Mouse (Mus musculus) subcutaneous adipose tissue, adult 2 months (tissue): Measurements from ENCODE around the gene Rhox3g. TPM values are rescaled to one million over a fixed set of nuclear protein-coding genes. Genes with fewer than 3 reads are reported as not detected.

Source experiments
- polyA plus RNA-seq: library from polyadenylated mRNA; depleted of rRNA; stranded (reverse); fragments of >200 nt; gene quantifications from 2 replicates; pipeline ENCODE4 v1.2.3, GENCODE M21; 2012; ENCODE audit warnings: low replicate concordance; rRNA removed

Gene Rhox3g
- polyA plus RNA-seq, result not detected in 2 replicates

DNA sequence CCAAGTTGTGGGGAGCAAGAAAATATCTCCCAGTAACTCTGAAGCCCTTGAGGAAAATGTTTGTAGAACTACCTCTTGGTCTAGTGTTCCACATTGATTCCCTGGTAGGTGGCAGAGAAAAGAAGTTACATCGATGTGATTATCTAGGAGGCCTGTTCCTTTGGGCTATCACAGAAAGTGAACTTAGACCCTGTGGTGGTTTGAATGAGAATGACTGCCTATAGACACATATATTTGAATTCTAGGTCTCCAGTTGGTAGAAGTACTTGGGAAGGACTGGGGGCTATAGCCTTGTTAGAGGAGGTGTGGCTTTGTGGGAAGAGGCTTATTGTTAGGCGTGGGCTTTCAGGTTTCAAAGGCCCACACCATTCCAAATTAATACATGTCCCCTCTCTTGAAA lies at the start of gene Rhox3g:
Gene Rhox3g (minus strand): TSS at position 101 of the 400 bp plus-strand sequence.

DNA sequence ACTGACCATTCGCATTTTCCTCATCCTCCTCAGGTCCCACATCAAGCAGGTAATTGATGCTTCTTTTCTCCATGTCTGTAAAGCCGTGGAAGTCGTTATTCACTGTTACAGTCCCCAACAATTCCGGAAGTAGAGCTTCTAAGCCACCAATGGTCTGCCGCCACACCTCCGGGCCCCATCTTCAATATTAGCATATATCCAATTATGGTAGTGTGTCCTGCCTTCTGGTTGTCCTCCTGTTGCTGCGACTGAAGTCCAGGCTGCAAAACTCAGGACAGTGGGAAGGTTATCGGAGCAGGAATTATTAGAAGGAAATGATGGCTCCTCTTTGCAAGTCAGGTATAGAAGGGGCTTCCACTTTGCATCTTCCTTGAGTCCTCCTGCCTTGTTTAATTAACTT lies 44.8 kb upstream of the Rhox3g start, which contains the start of gene Rhox2h:
Gene Rhox2h (minus strand): TSS at position 101 of the 400 bp plus-strand sequence.

DNA sequence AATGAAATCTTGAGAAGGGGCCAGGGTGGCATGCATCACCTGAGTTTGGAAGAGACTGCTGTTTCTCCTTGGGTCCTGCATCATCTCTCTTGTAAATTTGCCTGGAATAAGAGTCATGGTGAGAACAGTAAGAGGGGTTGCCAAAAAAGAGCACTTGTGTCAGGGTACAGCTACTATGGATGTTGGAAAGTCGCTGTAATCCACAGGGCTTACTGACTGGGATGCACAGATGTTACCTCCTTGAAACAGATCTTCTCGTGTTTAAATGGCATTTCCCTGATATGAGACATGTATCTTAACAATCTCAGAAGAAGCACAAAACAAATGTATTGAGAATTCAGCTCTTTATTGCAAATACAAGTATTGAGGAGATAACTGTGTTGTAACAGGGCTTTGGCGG lies 40.3 kb upstream of the Rhox3g start, which contains the start of gene Rhox3h:
Gene Rhox3h (minus strand): TSS at position 101 of the 400 bp plus-strand sequence.

DNA sequence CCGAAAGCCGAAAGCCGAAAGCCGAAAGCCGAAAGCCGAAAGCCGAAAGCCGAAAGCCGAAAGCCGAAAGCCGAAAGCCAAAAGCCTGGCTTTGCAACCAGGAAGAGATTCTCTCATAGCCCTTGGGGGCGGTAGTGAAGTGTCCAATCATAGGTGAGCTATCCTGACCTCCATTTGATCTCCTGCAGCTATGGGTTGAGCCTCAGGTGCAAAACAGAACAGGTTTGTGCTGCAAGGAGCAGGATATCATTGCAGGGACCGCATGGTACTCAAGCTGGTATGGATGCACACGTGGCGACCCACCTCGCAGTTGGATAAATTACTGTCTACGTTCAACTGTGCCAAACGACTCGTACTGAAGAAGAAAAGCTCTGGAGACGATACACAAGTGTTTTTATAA lies 22.8 kb upstream of the Rhox3g start, which contains the start of gene Rhox4g:
Gene Rhox4g (minus strand): TSS at position 101 of the 400 bp plus-strand sequence.

DNA sequence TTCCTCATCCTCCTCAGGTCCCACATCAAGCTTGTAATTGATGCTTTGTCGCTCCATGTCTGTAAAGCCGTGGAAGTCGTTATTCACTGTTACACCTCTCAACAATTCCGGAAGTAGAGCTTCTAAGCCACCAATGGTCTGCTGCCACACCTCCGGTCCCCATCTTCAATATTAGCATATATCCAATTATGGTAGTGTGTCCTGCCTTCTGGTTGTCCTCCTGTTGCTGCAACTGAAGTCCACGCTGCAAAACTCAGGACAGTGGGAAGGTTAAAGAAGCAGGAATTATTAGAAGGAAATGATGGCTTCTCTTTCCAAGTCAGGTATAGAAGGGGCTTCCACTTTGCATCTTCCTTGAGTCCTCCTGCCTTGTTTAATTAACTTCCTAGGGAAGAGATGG lies 15.0 kb upstream of the Rhox3g start, which contains the start of gene Rhox2g:
Gene Rhox2g (minus strand): TSS at position 101 of the 400 bp plus-strand sequence.

DNA sequence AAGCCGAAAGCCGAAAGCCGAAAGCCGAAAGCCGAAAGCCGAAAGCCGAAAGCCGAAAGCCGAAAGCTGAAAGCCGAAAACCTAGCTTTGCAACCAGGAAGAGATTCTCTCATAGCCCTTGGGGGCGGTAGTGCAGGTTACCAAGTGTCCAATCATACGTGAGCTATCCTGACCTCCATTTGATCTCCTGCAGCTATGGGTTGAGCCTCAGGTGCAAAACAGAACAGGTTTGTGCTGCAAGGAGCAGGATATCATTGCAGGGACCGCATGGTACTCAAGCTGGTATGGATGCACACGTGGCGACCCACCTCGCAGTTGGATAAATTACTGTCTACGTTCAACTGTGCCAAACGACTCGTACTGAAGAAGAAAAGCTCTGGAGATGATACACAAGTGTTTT lies 20.8 kb downstream of the Rhox3g start, which contains the start of gene Rhox4f:
Gene Rhox4f (minus strand): TSS at position 101 of the 400 bp plus-strand sequence.

DNA sequence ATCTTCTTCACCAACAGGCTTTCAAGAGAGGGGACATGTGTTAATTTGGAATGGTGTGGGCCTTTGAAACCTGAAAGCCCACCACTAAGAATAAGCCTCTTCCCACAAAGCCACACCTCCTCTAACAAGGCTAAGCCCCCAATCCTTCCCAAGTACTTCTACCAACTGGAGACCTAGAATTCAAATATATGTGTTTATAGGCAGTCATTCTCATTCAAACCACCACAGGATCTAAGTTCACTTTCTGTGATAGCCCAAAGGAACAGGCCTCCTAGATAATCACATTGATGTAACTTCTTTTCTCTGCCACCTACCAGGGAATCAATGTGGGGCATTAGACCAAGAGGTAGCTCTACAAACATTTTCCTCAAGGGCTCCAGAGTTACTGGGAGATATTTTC lies 47.7 kb downstream of the Rhox3g start, which contains the start of gene Rhox3f:
Gene Rhox3f (plus strand): TSS at position 301 of the 400 bp plus-strand sequence.

Other genes with a start within 250 kb of the Rhox3g start
- gene Rhox3a2, start 248.6 kb downstream of the Rhox3g start, polyA plus RNA-seq, result not detected in 2 replicates
- gene Rhox4a2, start 237.8 kb downstream of the Rhox3g start, polyA plus RNA-seq, result not detected in 2 replicates
- gene Rhox2b, start 216.5 kb downstream of the Rhox3g start, polyA plus RNA-seq, result not detected in 2 replicates
- gene Rhox4b, start 196.1 kb downstream of the Rhox3g start, polyA plus RNA-seq, result not detected in 2 replicates
- gene Rhox2c, start 174.9 kb downstream of the Rhox3g start, polyA plus RNA-seq, result not detected in 2 replicates
- not detected in 2 replicates for gene Rhox3c, start 170.0 kb downstream of the Rhox3g start, polyA plus RNA-seq
- gene Rhox4c, start 148.3 kb downstream of the Rhox3g start, polyA plus RNA-seq, result not detected in 2 replicates
- gene Rhox2d, start 135.2 kb downstream of the Rhox3g start, polyA plus RNA-seq, result not detected in 2 replicates
- not detected in 2 replicates for gene Rhox4d, start 114.3 kb downstream of the Rhox3g start, polyA plus RNA-seq
- gene Rhox2e, start 98.2 kb downstream of the Rhox3g start, polyA plus RNA-seq, result not detected in 2 replicates
- gene Rhox3e, start 86.6 kb downstream of the Rhox3g start, polyA plus RNA-seq, result not detected in 2 replicates
- not detected in 2 replicates for gene Rhox4e, start 71.2 kb downstream of the Rhox3g start, polyA plus RNA-seq
- not detected in 2 replicates for gene Rhox2f, start 57.2 kb downstream of the Rhox3g start, polyA plus RNA-seq
- not detected in 2 replicates for gene Rhox3f, start 47.6 kb downstream of the Rhox3g start, polyA plus RNA-seq
- gene Rhox4f, start 20.9 kb downstream of the Rhox3g start, polyA plus RNA-seq, result not detected in 2 replicates
- not detected in 2 replicates for gene Rhox2g, start 14.9 kb upstream of the Rhox3g start, polyA plus RNA-seq
- not detected in 2 replicates for gene Rhox4g, start 22.7 kb upstream of the Rhox3g start, polyA plus RNA-seq
- gene Rhox3h, start 40.2 kb upstream of the Rhox3g start, polyA plus RNA-seq, result not detected in 2 replicates
- not detected in 2 replicates for gene Rhox2h, start 44.7 kb upstream of the Rhox3g start, polyA plus RNA-seq
- gene Rhox5, start 176.2 kb upstream of the Rhox3g start, polyA plus RNA-seq, result not detected in 2 replicates
- gene Rhox6, start 198.3 kb upstream of the Rhox3g start, polyA plus RNA-seq, result not detected in 2 replicates
- not detected in 2 replicates for gene Rhox7a, start 203.1 kb upstream of the Rhox3g start, polyA plus RNA-seq